Mouse (Mus musculus) liver, postnatal 0 days (tissue): Measurements from ENCODE around the gene Rnf26. TPM values are rescaled to one million over a fixed set of nuclear protein-coding genes. Genes with fewer than 3 reads are reported as not detected.

Experiments
- ATAC-seq: fragments of 200-750 bp; cut with Nextera tagmentation; 2 replicates; pipeline ENCODE4 v1.8.0; 2017; ENCODE audit warnings: mild to moderate bottlenecking, moderate library complexity
- DNase-seq: peaks from one replicate; pipeline ENCODE4 v3.0.0-alpha.2; 2016
- H3K27ac ChIP-seq: fragments of 300-500 bp; sonication (generic); 2 replicates; pipeline ENCODE4 v1.5.1; 2014; ENCODE audit warnings: antibody characterized with exemption, moderate library complexity, mild to moderate bottlenecking, low read depth
- H3K27me3 ChIP-seq: fragments of 300-500 bp; sonication (generic); 2 replicates; pipeline ENCODE4 v1.6.1; 2014; ENCODE audit warnings: low read length, control low read depth, mixed read lengths; ENCODE audit not compliant: insufficient read depth
- H3K36me3 ChIP-seq: fragments of 300-500 bp; sonication (generic); replicated peaks from 2 replicates; pipeline ENCODE4 v1.6.1; 2014; ENCODE audit warnings: mild to moderate bottlenecking, control low read depth, low read length, moderate library complexity, mixed read lengths; ENCODE audit not compliant: insufficient read depth
- H3K4me1 ChIP-seq: fragments of 300-500 bp; sonication (generic); 2 replicates; pipeline ENCODE4 v1.6.1; 2014; ENCODE audit warnings: antibody characterized with exemption, mild to moderate bottlenecking, control low read depth; ENCODE audit not compliant: insufficient read depth
- H3K4me2 ChIP-seq: fragments of 300-500 bp; sonication (generic); 2 replicates; pipeline ENCODE4 v1.6.1; 2014; ENCODE audit warnings: low read depth, mild to moderate bottlenecking, low read length, moderate library complexity, mixed read lengths
- H3K4me3 ChIP-seq: fragments of 300-500 bp; sonication (generic); 2 replicates; pipeline ENCODE4 v1.5.1; 2014; ENCODE audit warnings: low read depth, low read length
- H3K9ac ChIP-seq: fragments of 300-500 bp; sonication (generic); replicated peaks from 2 replicates; pipeline ENCODE4 v1.6.1; 2014; ENCODE audit warnings: mild to moderate bottlenecking, moderate library complexity
- H3K9me3 ChIP-seq: fragments of 300-500 bp; sonication (generic); 2 replicates; pipeline ENCODE4 v1.6.1; 2016; ENCODE audit warnings: mild to moderate bottlenecking, control low read depth, low read length, mixed read lengths
- CTCF ChIP-seq: sonication (generic); IDR thresholded peaks from 2 replicates; pipeline ENCODE4 v1.5.1; 2016; ENCODE audit warnings: antibody characterized with exemption, low read depth
- EP300 ChIP-seq: IDR thresholded peaks from 2 replicates; pipeline ENCODE4 v1.6.1; 2016; ENCODE audit warnings: antibody characterized with exemption, low read depth, mild to moderate bottlenecking
- WGBS: fragments of 180-500 bp; shearing (Covaris S2); extraction: QIAGEN DNeasy Blood & Tissue Kit; methylation state at CpG from one replicate; pipeline ENCODE4 v1.1.7; 2014; ENCODE audit not compliant: insufficient replicate concordance; 5-methylcytosine and 5-hydroxymethylcytosine counted together
- polyA plus RNA-seq: library from polyadenylated mRNA; unstranded; fragments of >200 nt; fragmentation: Nextera tagmentation; extraction: Ambion mirVana; gene quantifications from 2 replicates; pipeline ENCODE4 v1.2.1, GENCODE M21; 2015

Gene Rnf26
- polyA plus RNA-seq, 1 experiment from 2014 or later, result 18.8 TPM

- Histone ChIP-seq H3K9ac (no peak overlapping the region), H3K27ac (no peak overlapping the region), H3K4me3 (no peak overlapping the region), H3K4me2 (no peak overlapping the region), H3K27me3 (no peaks in the 10 kb centered on the region), H3K4me1 (peaks cover 5% of the 10 kb centered on the region), H3K9me3 (no peaks in the 10 kb centered on the region), H3K36me3 (no peaks in the 10 kb centered on the region)
- DNase-seq, result no peak
- ATAC-seq, result no peak
- TF ChIP-seq CTCF, result no peak
- 68% methylated on average over 16 of the region's 16 CpGs for WGBS
Measured at GRCm38 (mm10) chr9:44075996-44076763, 37.1 kb downstream of the Rnf26 start.

- no peak for ATAC-seq
- Histone ChIP-seq H3K9me3 (no peaks in the 10 kb centered on the region), H3K27ac (no peak overlapping the region), H3K4me2 (no peak overlapping the region), H3K4me3 (no peak overlapping the region), H3K9ac (no peak overlapping the region), H3K27me3 (no peaks in the 10 kb centered on the region), H3K4me1 (peaks cover 5% of the 10 kb centered on the region), H3K36me3 (no peaks in the 10 kb centered on the region)
- no peak for TF ChIP-seq EP300
- TF ChIP-seq CTCF, result no peak
- DNase-seq, result no peak
- 77% methylated on average over 24 of the region's 24 CpGs for WGBS
Measured at GRCm38 (mm10) chr9:44075276-44075995, 37.9 kb downstream of the Rnf26 start.

- Histone ChIP-seq H3K9ac (no peak overlapping the region), H3K27ac (no peak overlapping the region), H3K4me1 (peaks cover 5% of the 10 kb centered on the region), H3K4me3 (no peak overlapping the region), H3K4me2 (no peak overlapping the region), H3K36me3 (no peaks in the 10 kb centered on the region), H3K27me3 (no peaks in the 10 kb centered on the region), H3K9me3 (no peaks in the 10 kb centered on the region)
- 52% methylated on average over 9 of the region's 9 CpGs for WGBS
- TF ChIP-seq CTCF (peak; percentile 60), EP300 (no peak)
- DNase-seq (peak; percentile 60), ATAC-seq (no peak)
Measured at GRCm38 (mm10) chr9:44074395-44075275, 38.7 kb downstream of the Rnf26 start.

GRCm38 (mm10) chr9:44073115-44073514 lies 40.2 kb downstream of the Rnf26 start:
- H3K27me3 ChIP-seq, result no peaks in the 10 kb centered on the region
- no peak for ATAC-seq
- TF ChIP-seq CTCF (no peak), EP300 (no peak)
- H3K36me3 ChIP-seq, result no peaks in the 10 kb centered on the region
- H3K4me3 ChIP-seq, result no peak overlapping the region
- DNase-seq, result no peak
- 68% methylated on average over 5 of the region's 5 CpGs for WGBS
- no peaks in the 10 kb centered on the region for H3K4me1 ChIP-seq
- no peak overlapping the region for H3K4me2 ChIP-seq
- H3K9me3 ChIP-seq, result no peaks in the 10 kb centered on the region
- H3K27ac ChIP-seq, result no peak overlapping the region
- H3K9ac ChIP-seq, result no peak overlapping the region

GRCm38 (mm10) chr9:44072599-44072915 lies 40.8 kb downstream of the Rnf26 start:
- H3K4me2 ChIP-seq, result no peak overlapping the region
- H3K4me1 ChIP-seq, result peaks cover 2% of the 10 kb centered on the region; the same call in 1 of the 2 replicates
- WGBS, result 50% methylated on average over 4 of the region's 4 CpGs
- no peak overlapping the region for H3K4me3 ChIP-seq
- DNase-seq, result no peak
- no peaks in the 10 kb centered on the region for H3K36me3 ChIP-seq
- ATAC-seq, result no peak
- no peaks in the 10 kb centered on the region for H3K9me3 ChIP-seq
- H3K9ac ChIP-seq, result no peak overlapping the region
- no peak for TF ChIP-seq CTCF
- TF ChIP-seq EP300, result no peak
- no peaks in the 10 kb centered on the region for H3K27me3 ChIP-seq
- H3K27ac ChIP-seq, result no peak overlapping the region
